Mouse (Mus musculus) lung, adult 10 weeks (tissue): ENCODE results near the gene Gm9046. TPM values are rescaled to one million over a fixed set of nuclear protein-coding genes. Genes with fewer than 3 reads are reported as not detected.

Experiments
- polyA plus RNA-seq: library from polyadenylated mRNA; stranded (reverse); fragments of 350-450 nt; fragmentation: Illumina TruSeq; extraction: RNeasy Lipid Tissue Mini Kit (QIAGEN cat#74804); gene quantifications from one replicate; pipeline ENCODE4 v1.2.3, GENCODE M21; 2014; ENCODE audit warnings: low read depth, low replicate concordance; ENCODE audit not compliant: insufficient read depth

Gm9046 gene
- polyA plus RNA-seq, result not detected

GRCm38 (mm10) chr10:118343155-118343554 lies at the start of gene Gm9046:
Gene Gm9046 (minus strand): TSS chr10:118343255.

GRCm38 (mm10) chr10:118354005-118354404 lies 10.9 kb upstream of the Gm9046 start, which contains the start of gene Gm9049:
Gene Gm9049 (minus strand): TSS chr10:118354105.

GRCm38 (mm10) chr10:118348579-118348978 lies 5.5 kb upstream of the Gm9046 start, which contains the start of gene Gm9048:
Gene Gm9048 (minus strand): TSS chr10:118348679.

GRCm38 (mm10) chr10:118337731-118338130 lies 5.3 kb downstream of the Gm9046 start, which contains the start of gene Gm9045:
Gene Gm9045 (minus strand): TSS chr10:118337831.

GRCm38 (mm10) chr10:118332308-118332707 lies 10.7 kb downstream of the Gm9046 start, which contains the start of gene Gm9044:
Gene Gm9044 (minus strand): TSS chr10:118332408.

GRCm38 (mm10) chr10:118326869-118327268 lies 16.2 kb downstream of the Gm9046 start, which contains the start of gene Gm9040:
Gene Gm9040 (minus strand): TSS chr10:118326969.

GRCm38 (mm10) chr10:118294938-118295337 lies 48.1 kb downstream of the Gm9046 start, which contains the start of gene Iltifb:
Gene Iltifb (minus strand): TSS chr10:118295038.

Other genes with a start within 250 kb of the Gm9046 start
- gene Mdm1, start 201.4 kb downstream of the Gm9046 start, polyA plus RNA-seq, result 8.1 TPM
- not detected for gene Il22, start 138.3 kb downstream of the Gm9046 start, polyA plus RNA-seq
- not detected for gene Gm32717, start 102.5 kb downstream of the Gm9046 start, polyA plus RNA-seq
- gene Gm32802, start 84.6 kb downstream of the Gm9046 start, polyA plus RNA-seq, result not detected
- gene Iltifb, start 48.2 kb downstream of the Gm9046 start, polyA plus RNA-seq, result not detected
- gene Gm9040, start 16.3 kb downstream of the Gm9046 start, polyA plus RNA-seq, result not detected
- gene Gm9044, start 10.8 kb downstream of the Gm9046 start, polyA plus RNA-seq, result not detected
- gene Gm9045, start 5.4 kb downstream of the Gm9046 start, polyA plus RNA-seq, result not detected
- gene Gm9048, start 5.4 kb upstream of the Gm9046 start, polyA plus RNA-seq, result not detected
- gene Gm9049, start 10.8 kb upstream of the Gm9046 start, polyA plus RNA-seq, result not detected
- gene Ifng, start 97.8 kb upstream of the Gm9046 start, polyA plus RNA-seq, result 0.85 TPM